In the genomic region with DNA sequence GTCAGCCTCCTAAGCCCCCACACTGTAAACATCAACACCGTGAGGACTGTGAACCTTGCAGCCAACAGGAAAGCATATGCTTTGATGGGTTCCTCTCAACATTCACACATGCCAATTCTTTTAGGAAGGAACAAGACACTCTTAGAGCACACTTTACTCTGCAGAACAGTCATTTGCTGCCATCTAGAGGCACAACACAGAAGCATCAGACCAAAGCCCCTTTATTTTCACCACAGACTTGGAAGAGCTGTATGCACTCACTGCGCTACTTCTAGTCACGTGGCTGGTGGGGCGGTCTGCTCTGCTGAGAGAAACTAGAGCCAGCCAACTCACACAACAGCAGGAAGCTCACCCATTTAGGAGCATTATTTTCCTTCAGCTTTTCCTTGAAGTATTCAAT, we compare ENCODE assay signal across 7 mouse cellular contexts. TPM values are rescaled to one million over a fixed set of nuclear protein-coding genes. Genes with fewer than 3 reads are reported as not detected.
DNase-seq lines count a peak whose midpoint lies in the region; ATAC-seq and TF ChIP-seq lines count a peak whose summit lies in the region.

No protein-coding gene starts in this region.

- H3K27ac ChIP-seq in gastrocnemius, adult 2 months, result peak overlapping the region; percentile 54; the same call in 1 of the 2 replicates
- peak overlapping the region; percentile 52; the same call in 1 of the 2 replicates for H3K27ac ChIP-seq in hindbrain, postnatal 0 days

- H3K27me3 ChIP-seq in hindbrain, postnatal 0 days (ENCODE audit: insufficient read depth, low read length), result no peaks in the 10 kb centered on the region

- ATAC-seq in hindbrain, postnatal 0 days, result peak; percentile 95

- H3K9ac ChIP-seq in hindbrain, postnatal 0 days (replicated peaks; ENCODE audit: low read length), result no peak overlapping the region

- H3K4me1 ChIP-seq in hindbrain, postnatal 0 days (ENCODE audit: insufficient read depth, low read length), result peaks cover 7% of the 10 kb centered on the region; the same call in 1 of the 2 replicates

- WGBS in hindbrain, postnatal 0 days, result 22% methylated on average over 4 of the region's 4 CpGs

- intact Hi-C loops in gastrocnemius, adult 2 months (cut with DNase I), result no loop called here

- peak overlapping the region; percentile 19; the same call in 1 of the 2 replicates for H3K4me3 ChIP-seq in gastrocnemius, adult 2 months
- no peak overlapping the region for H3K4me3 ChIP-seq in hindbrain, postnatal 0 days (ENCODE audit: low read length)

- no peak overlapping the region for H3K4me2 ChIP-seq in hindbrain, postnatal 0 days (ENCODE audit: low read depth, low read length)

- peak; percentile 93 for DNase-seq in ZHBTc4 (ENCODE audit: low read depth, low spot score)
- peak; percentile 34 to 61 for DNase-seq in cerebellum, postnatal 4 days (ENCODE audit: low spot score in 2 of 2)
- DNase-seq in gastrocnemius, adult 2 months, result peak; percentile 63
- DNase-seq in hindbrain, postnatal 0 days (ENCODE audit: low spot score), result peak; percentile 91
- DNase-seq in left cerebral cortex, adult 11 months (ENCODE audit: low spot score), result peak; percentile 81
- peak; percentile 75 for DNase-seq in lung, postnatal 14 days
- peak; percentile 85 for DNase-seq in right cerebral cortex, adult 18-20 months

- no peaks in the 10 kb centered on the region for H3K9me3 ChIP-seq in hindbrain, postnatal 0 days (ENCODE audit: low read length)

- peaks cover 13% of the 10 kb centered on the region for H3K36me3 ChIP-seq in hindbrain, postnatal 0 days (ENCODE audit: insufficient read depth, low read length)

- TF ChIP-seq CTCF in gastrocnemius, adult 2 months (IDR thresholded peaks at IDR 0.05), result peak; percentile 80
- peak; percentile 83 for TF ChIP-seq CTCF in hindbrain, postnatal 0 days (IDR thresholded peaks at IDR 0.05; ENCODE audit: low read depth)

RNA-seq across cellular contexts. Expression of gene Mcmbp, which starts 15.5 kb away (rescaled TPM):
- 10 to 100 TPM; 17.1 to 19.4 TPM for total RNA-seq in gastrocnemius, adult 2 months (2021)
- total RNA-seq in hindbrain, postnatal 0 days (2014; rRNA removed), result 28.7 and 39.4 TPM in 2 replicates
- polyA plus RNA-seq in hindbrain, postnatal 0 days (2015; fragmentation: Nextera tagmentation; extraction: Ambion mirVana), result 38.5 and 41.2 TPM in 2 replicates

RNA-seq across cellular contexts. Expression of gene Sec23ip, which starts 20.0 kb away (rescaled TPM):
- 10 to 100 TPM; 22.7 to 23.5 TPM for total RNA-seq in gastrocnemius, adult 2 months (2021)
- total RNA-seq in hindbrain, postnatal 0 days (2014; rRNA removed), result 18.7 and 19.0 TPM in 2 replicates
- polyA plus RNA-seq in hindbrain, postnatal 0 days (2015; fragmentation: Nextera tagmentation; extraction: Ambion mirVana), result 24.6 and 26.1 TPM in 2 replicates
